Mouse (Mus musculus): ENCODE results near the gene Slc28a3.

DNA sequence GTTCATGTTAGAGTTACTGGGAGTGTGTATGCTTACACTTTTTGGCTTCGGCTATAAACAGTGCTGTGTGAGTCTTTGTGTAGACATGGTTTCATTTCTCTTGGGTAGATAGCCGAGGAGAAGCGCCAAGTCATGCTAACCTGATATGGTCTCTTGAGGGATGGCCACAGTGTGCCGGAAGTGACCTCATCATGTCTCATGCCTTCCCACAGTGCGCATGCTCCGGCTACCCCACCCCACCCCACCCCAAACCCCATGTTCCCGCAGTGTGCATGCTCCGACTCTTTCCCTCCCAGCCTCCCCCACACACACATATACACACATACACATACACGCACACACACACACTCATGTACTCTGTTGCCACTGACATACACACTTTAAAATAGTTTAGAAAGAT, 90.6 kb downstream of the Slc28a3 start:
- no peak for TF ChIP-seq CTCF (IDR thresholded peaks at IDR 0.05; ENCODE audit: borderline replicate concordance, insufficient read depth, low read length)
- TF ChIP-seq POLR2A (IDR thresholded peaks at IDR 0.05; ENCODE audit: low read depth, low read length) = no peak

Data from embryonic fibroblast, embryonic 13.5 days (primary cell).